Mouse (Mus musculus) small intestine, adult 2 months (tissue): ENCODE results near the gene Klk1b5. TPM values are rescaled to one million over a fixed set of nuclear protein-coding genes. Genes with fewer than 3 reads are reported as not detected.
A peak's percentile ranks its signal among the peaks of the same experiment; 100 is the strongest.
"Not testable (repeated sequence)": the region's sequence is repeated elsewhere in the genome, so short reads cannot be mapped to it uniquely, and the experiment has no call there.

Experiments
- H3K27ac ChIP-seq: fragments of 200-500 bp; 2 replicates; pipeline ENCODE4 v1.5.1; 2012; ENCODE audit warnings: low read depth, low read length, control low read depth, inconsistent platforms; ENCODE audit not compliant: insufficient read depth
- H3K27me3 ChIP-seq: fragments of 200-500 bp; 2 replicates; pipeline ENCODE4 v1.6.1; 2012; ENCODE audit warnings: mild to moderate bottlenecking, moderate library complexity, low read length, inconsistent platforms; ENCODE audit not compliant: control insufficient read depth, insufficient read depth
- H3K36me3 ChIP-seq: fragments of 200-500 bp; 2 replicates; pipeline ENCODE4 v1.6.1; 2012; ENCODE audit warnings: mild to moderate bottlenecking, low read length, control low read depth, inconsistent platforms; ENCODE audit not compliant: control insufficient read depth, insufficient read depth
- H3K4me1 ChIP-seq: fragments of 200-500 bp; 2 replicates; pipeline ENCODE4 v1.6.1; 2012; ENCODE audit warnings: low read length, inconsistent platforms, mixed read lengths; ENCODE audit not compliant: control insufficient read depth, insufficient read depth, insufficient read length
- H3K4me3 ChIP-seq: fragments of 200-500 bp; 2 replicates; pipeline ENCODE4 v1.5.1; 2012; ENCODE audit warnings: low read depth, mild to moderate bottlenecking, control low read depth, inconsistent platforms, low read length, moderate library complexity
- CTCF ChIP-seq: fragments of 200-500 bp; IDR thresholded peaks from 2 replicates; pipeline ENCODE4 v1.5.1; 2012; ENCODE audit warnings: low read depth, mild to moderate bottlenecking, control low read depth, inconsistent platforms, low read length, moderate library complexity, mixed read lengths; ENCODE audit not compliant: insufficient replicate concordance, insufficient read length; ENCODE audit errors: extremely low read depth
- POLR2A ChIP-seq: fragments of 200-500 bp; IDR thresholded peaks from 2 replicates; pipeline ENCODE4 v1.6.1; 2012; ENCODE audit warnings: low read depth, mild to moderate bottlenecking, control low read depth, inconsistent platforms, low read length, moderate library complexity
- WGBS: fragments of 180-500 bp; shearing (Covaris S2); methylation state at CpG from one replicate; pipeline ENCODE4 v1.1.7; 2018; 5-methylcytosine and 5-hydroxymethylcytosine counted together
- polyA plus RNA-seq: library from polyadenylated mRNA; depleted of rRNA; stranded (reverse); fragments of >200 nt; gene quantifications from 2 replicates; pipeline ENCODE4 v1.2.3, GENCODE M21; 2012; rRNA removed

The Klk1b5 gene
- polyA plus RNA-seq: 0.28 and 19.2 TPM in 2 replicates

GRCm38 (mm10) chr7:44215645-44216044 is at the start of gene Klk1b5:
Gene Klk1b5 (plus strand): TSS chr7:44215945.
- Histone ChIP-seq H3K4me3 (no peak within 1 kb of the TSS), H3K27ac (no peak within 1 kb of the TSS), H3K36me3 (no peaks in the 10 kb centered on the region), H3K27me3 (no peaks in the 10 kb centered on the region), H3K4me1 (peaks cover 11% of the 10 kb centered on the region; the same call in 1 of the 2 replicates)
- TF ChIP-seq CTCF: no peak
- no peak for TF ChIP-seq POLR2A
- WGBS: 84% methylated on average over 1 of the region's 1 CpGs

- Histone ChIP-seq H3K4me1 (no peaks in the 10 kb centered on the region; the same call in 1 of the 2 replicates), H3K36me3 (no peaks in the 10 kb centered on the region), H3K27ac (no peak overlapping the region), H3K4me3 (no peak overlapping the region), H3K27me3 (no peaks in the 10 kb centered on the region)
- TF ChIP-seq POLR2A (no peak), CTCF (no peak)
- 23% methylated on average over 9 of the region's 9 CpGs for WGBS
Measured at GRCm38 (mm10) chr7:44179299-44180045, 36.3 kb upstream of the Klk1b5 start.

- H3K4me3 ChIP-seq, H3K4me1 ChIP-seq, H3K27me3 ChIP-seq, H3K36me3 ChIP-seq, H3K27ac ChIP-seq: not testable (repeated sequence)
- WGBS: 19% methylated on average over 8 of the region's 8 CpGs
Measured at GRCm38 (mm10) chr7:44186516-44186915, 29.2 kb upstream of the Klk1b5 start.

GRCm38 (mm10) chr7:44187936-44188335 is 27.8 kb upstream of the Klk1b5 start, which contains the start of gene Klk1b24:
Gene Klk1b24 (plus strand): TSS chr7:44188236.
- H3K4me3 ChIP-seq, H3K27ac ChIP-seq, H3K4me1 ChIP-seq, H3K27me3 ChIP-seq, H3K36me3 ChIP-seq: not testable (repeated sequence)

- H3K27ac ChIP-seq, H3K27me3 ChIP-seq, H3K4me3 ChIP-seq, H3K4me1 ChIP-seq, H3K36me3 ChIP-seq: not testable (repeated sequence)
- WGBS: 93% methylated on average over 1 of the region's 1 CpGs
Measured at GRCm38 (mm10) chr7:44193466-44193865, 22.3 kb upstream of the Klk1b5 start.

- H3K4me3 ChIP-seq: no peak within 1 kb of the TSS
- no peak for TF ChIP-seq POLR2A
- no peak for TF ChIP-seq CTCF
- H3K36me3 ChIP-seq: no peaks in the 10 kb centered on the region
- no peak within 1 kb of the TSS for H3K27ac ChIP-seq
- H3K27me3 ChIP-seq: no peaks in the 10 kb centered on the region
- H3K4me1 ChIP-seq: no peaks in the 10 kb centered on the region
- 25% methylated on average over 3 of the region's 3 CpGs for whole genome bisulfite sequencing
Measured at GRCm38 (mm10) chr7:44197891-44198290, 17.9 kb upstream of the Klk1b5 start, which contains the start of gene Klk1b3. Gene Klk1b3 (plus strand): TSS chr7:44198191.

GRCm38 (mm10) chr7:44207135-44207534 is 8.6 kb upstream of the Klk1b5 start, which contains the start of gene Klk1b4:
Gene Klk1b4 (plus strand): TSS chr7:44207435.
- H3K36me3 ChIP-seq, H3K27me3 ChIP-seq, H3K4me1 ChIP-seq, H3K27ac ChIP-seq, H3K4me3 ChIP-seq: not testable (repeated sequence)
- 12% methylated on average over 3 of the region's 3 CpGs for WGBS

GRCm38 (mm10) chr7:44208307-44208706 is 7.4 kb upstream of the Klk1b5 start:
- Histone ChIP-seq H3K27me3 (no peaks in the 10 kb centered on the region), H3K27ac (no peak overlapping the region), H3K4me3 (no peak overlapping the region), H3K36me3 (no peaks in the 10 kb centered on the region), H3K4me1 (no peaks in the 10 kb centered on the region)
- TF ChIP-seq CTCF (no peak), POLR2A (no peak)
- 84% methylated on average over 3 of the region's 3 CpGs for WGBS

GRCm38 (mm10) chr7:44221601-44222000 is 5.9 kb downstream of the Klk1b5 start:
- H3K4me3 ChIP-seq, H3K36me3 ChIP-seq, H3K27me3 ChIP-seq: not testable (repeated sequence)
- H3K4me1 ChIP-seq: peaks cover 15% of the 10 kb centered on the region; the same call in 1 of the 2 replicates
- 28% methylated on average over 9 of the region's 10 CpGs for WGBS
- peak overlapping the region; percentile 6; the same call in 1 of the 2 replicates for H3K27ac ChIP-seq

GRCm38 (mm10) chr7:44222335-44222734 is 6.6 kb downstream of the Klk1b5 start:
- WGBS: 76% methylated on average over 6 of the region's 6 CpGs
- H3K27ac ChIP-seq, H3K4me3 ChIP-seq, H3K36me3 ChIP-seq, H3K27me3 ChIP-seq: not testable (repeated sequence)
- H3K4me1 ChIP-seq: peaks cover 13% of the 10 kb centered on the region; the same call in 1 of the 2 replicates
